Mouse (Mus musculus) liver, postnatal 0 days (tissue): Measurements from ENCODE around the gene Duoxa1.

Experiments used
- CTCF ChIP-seq: sonication (generic); IDR thresholded peaks from 2 replicates; pipeline ENCODE4 v1.5.1; 2016; ENCODE audit warnings: antibody characterized with exemption, low read depth
- EP300 ChIP-seq: IDR thresholded peaks from 2 replicates; pipeline ENCODE4 v1.6.1; 2016; ENCODE audit warnings: antibody characterized with exemption, low read depth, mild to moderate bottlenecking

- no peak for TF ChIP-seq CTCF
- TF ChIP-seq EP300: no peak
These were observed 47.7 kb upstream of the Duoxa1 start for GRCm38 (mm10) chr2:122361181-122361580.
